Mouse (Mus musculus): ENCODE results near the gene Mul1. TPM values are rescaled to one million over a fixed set of nuclear protein-coding genes. Genes with fewer than 3 reads are reported as not detected.
A peak's percentile ranks its signal among the peaks of the same experiment; 100 is the strongest.

The Mul1 gene
- polyA plus RNA-seq (2015; fragmentation: Nextera tagmentation; extraction: Ambion mirVana): 16.8 and 17.7 TPM in 2 replicates

DNA sequence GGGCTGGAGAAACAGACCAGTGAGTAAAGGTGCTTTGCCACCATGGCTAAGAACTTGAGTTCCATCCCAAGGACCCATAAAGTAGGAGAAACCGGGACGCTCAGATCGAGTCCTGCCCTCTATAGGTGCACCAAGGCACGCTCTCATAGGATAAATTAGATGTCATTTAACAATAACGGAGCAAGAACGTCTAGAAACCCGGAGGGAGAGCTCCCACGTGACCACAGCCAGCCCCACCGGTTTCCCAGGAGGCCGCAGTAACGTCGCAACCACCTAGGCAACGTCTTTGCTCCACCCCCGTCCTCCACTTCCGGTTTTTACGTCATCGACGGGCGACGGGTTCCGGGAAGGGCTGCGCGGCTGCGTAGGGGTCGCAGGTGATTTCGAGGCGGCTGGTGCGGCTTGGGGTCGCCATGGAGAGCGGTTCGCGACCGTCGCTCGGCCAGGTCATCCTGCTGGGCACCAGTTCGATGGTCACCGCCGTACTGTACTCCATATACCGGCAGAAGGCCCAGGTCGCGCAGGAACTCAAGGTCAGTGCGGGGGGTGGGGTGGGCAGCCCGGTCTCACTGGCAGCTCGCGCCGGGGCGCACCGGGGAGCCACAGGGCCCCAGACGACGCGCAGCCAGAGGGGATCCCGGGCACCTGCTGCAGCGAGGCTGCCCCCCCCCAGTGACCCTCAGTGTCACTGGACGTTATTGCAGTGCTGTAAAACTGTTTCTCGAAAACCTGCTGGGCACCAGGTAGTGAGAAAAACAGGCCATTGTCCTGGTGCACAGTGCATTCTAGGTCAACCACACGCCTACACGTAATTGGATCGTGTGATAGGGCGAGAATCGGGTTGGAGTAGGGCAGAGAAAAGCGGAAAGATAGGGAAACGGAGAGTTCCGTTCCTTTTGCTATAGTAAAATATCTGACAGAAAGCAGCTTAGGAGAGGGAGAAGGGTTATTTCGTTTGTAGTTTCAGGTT lies at the start of gene Mul1:
Gene Mul1, plus strand, starts transcription at position 325 of the 970 bp plus-strand sequence.
- peaks cover 14% of the 10 kb centered on the region for H3K4me1 ChIP-seq
- no peaks in the 10 kb centered on the region for H3K9me3 ChIP-seq
- H3K9ac ChIP-seq: peak within 1 kb of the TSS; percentile 72
- peak within 1 kb of the TSS; percentile 55 for H3K27ac ChIP-seq
- H3K4me3 ChIP-seq: peak within 1 kb of the TSS; percentile 95
- peaks cover 32% of the 10 kb centered on the region for H3K36me3 ChIP-seq
- peak; percentile 89 for ATAC-seq (ENCODE audit: insufficient number of reproducible peaks, low FRiP score, low TSS enrichment, low read depth)
- peak within 1 kb of the TSS; percentile 84 for H3K4me2 ChIP-seq
- peaks cover 4% of the 10 kb centered on the region; the same call in 1 of the 2 replicates for H3K27me3 ChIP-seq
- WGBS: 1% methylated on average over 64 of the region's 64 CpGs

DNA sequence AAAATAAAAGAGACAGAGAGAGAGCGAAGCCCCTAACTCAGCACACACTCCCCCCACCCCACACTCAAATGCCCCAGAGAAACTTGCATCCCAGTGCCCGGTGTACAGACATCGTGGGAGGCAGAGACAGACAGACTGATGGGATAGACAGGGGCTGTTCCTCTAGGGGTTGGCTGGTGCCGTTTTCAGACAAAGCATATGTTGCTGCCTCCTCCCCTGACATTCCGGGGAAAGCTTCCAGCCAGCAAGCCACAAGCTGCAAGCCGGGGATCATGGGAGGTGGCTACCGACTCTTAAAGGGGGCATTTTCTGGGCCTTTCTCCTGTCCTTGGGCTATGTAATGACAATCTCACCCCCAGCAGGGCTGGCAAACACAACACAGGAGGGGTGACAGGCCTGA lies 40.8 kb upstream of the Mul1 start:
- Histone ChIP-seq H3K4me2 (no peak overlapping the region), H3K27me3 (peaks cover 82% of the 10 kb centered on the region), H3K4me1 (peaks cover 20% of the 10 kb centered on the region), H3K27ac (no peak overlapping the region), H3K36me3 (no peaks in the 10 kb centered on the region), H3K4me3 (no peak overlapping the region), H3K9ac (no peak overlapping the region), H3K9me3 (no peaks in the 10 kb centered on the region)
- ATAC-seq (ENCODE audit: insufficient number of reproducible peaks, low FRiP score, low TSS enrichment, low read depth): no peak
- 60% methylated on average over 7 of the region's 7 CpGs for WGBS

DNA sequence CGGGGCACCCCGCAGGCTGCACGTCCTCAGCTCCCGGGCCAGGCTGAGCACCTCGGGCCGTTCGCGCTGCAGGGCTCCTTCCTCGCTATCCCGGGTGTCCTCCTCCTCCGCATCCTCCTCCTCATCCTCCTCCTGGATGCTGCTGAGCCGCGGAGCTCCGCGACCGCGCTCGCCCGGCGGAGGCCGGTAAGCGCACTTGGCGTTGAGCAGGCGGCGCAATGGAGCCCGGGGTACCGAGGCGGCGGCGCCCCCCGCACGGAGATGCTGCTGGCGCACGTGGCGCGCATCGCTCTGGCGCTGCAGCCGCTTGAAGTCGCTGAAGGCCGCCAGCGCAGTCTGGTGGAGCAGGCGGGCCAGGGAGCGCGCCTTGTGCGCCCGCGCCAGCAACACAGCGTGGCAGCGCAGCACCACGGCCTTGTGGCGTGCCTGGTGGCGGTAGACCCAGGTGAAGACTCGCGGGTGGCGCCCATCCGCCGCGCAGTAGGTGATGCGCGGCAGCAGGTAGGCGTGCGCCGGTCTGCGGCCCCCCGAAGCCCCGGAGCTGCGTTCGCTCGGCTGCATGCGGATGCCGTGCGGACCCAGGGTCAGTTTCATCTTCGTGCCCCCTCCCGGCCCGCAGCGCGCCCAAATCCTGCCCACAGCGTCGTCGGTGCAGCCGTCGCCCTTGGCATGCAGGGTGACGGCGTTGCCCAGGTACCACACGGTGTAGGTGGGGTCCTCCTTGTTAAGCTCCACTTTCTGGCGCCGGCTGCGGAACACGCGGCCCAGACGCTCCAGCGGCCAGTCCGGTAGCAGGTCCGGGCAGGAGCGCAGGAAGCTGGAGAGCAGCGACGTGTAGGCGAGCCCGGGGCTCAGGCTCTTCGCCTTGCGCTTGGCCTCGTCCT lies 39.1 kb upstream of the Mul1 start:
- ATAC-seq (ENCODE audit: insufficient number of reproducible peaks, low FRiP score, low TSS enrichment, low read depth): no peak
- WGBS: under 1% methylated on average over 102 of the region's 103 CpGs
- Histone ChIP-seq H3K9ac (no peak overlapping the region), H3K27ac (no peak overlapping the region), H3K27me3 (peaks cover 93% of the 10 kb centered on the region), H3K36me3 (no peaks in the 10 kb centered on the region), H3K9me3 (no peaks in the 10 kb centered on the region), H3K4me3 (peak overlapping the region; percentile 39), H3K4me2 (peak overlapping the region; percentile 79), H3K4me1 (peaks cover 20% of the 10 kb centered on the region)

DNA sequence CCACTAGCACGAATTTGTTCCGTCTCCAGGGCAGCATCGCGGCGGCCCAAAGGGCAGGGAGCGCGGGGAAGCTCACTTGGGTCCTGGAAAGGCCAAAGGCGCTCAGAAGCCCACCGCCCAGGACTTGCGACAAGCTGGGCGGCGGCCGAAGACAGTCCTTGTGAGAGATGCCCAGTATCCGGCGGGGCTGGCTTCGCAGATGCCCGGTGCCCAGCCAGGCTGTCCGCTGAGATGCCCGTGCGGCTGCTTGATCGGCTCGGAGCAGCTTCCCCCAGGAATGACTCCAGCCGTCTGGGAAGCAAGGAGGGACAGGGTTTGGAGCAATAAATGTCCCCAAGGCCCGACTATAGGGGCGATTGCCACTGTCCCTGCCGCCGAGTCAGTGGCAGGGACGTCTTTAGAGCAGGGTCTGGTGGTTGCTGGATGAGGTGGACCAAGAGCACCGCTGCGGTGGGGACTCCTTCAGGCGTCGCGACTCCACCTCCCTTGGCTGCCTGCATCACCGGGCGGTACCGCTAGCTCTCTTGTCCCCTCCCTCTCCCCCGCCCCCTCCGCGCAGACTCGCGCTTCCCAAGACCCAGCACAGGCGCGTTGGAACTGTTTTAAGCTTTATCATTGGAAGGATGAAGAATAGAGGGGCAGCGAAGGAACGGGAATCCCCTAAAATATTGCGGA lies 38.4 kb upstream of the Mul1 start, which contains the start of gene Fam43b:
Gene Fam43b, minus strand, starts transcription at position 558 of the 675 bp plus-strand sequence.
- peaks cover 20% of the 10 kb centered on the region for H3K4me1 ChIP-seq
- no peak within 1 kb of the TSS for H3K9ac ChIP-seq
- H3K27me3 ChIP-seq: peaks cover 90% of the 10 kb centered on the region
- no peaks in the 10 kb centered on the region for H3K9me3 ChIP-seq
- H3K27ac ChIP-seq: no peak within 1 kb of the TSS
- WGBS: 1% methylated on average over 45 of the region's 46 CpGs
- peak within 1 kb of the TSS; percentile 39 for H3K4me3 ChIP-seq
- peak within 1 kb of the TSS; percentile 79 for H3K4me2 ChIP-seq
- ATAC-seq (ENCODE audit: insufficient number of reproducible peaks, low FRiP score, low TSS enrichment, low read depth): no peak
- H3K36me3 ChIP-seq: no peaks in the 10 kb centered on the region

DNA sequence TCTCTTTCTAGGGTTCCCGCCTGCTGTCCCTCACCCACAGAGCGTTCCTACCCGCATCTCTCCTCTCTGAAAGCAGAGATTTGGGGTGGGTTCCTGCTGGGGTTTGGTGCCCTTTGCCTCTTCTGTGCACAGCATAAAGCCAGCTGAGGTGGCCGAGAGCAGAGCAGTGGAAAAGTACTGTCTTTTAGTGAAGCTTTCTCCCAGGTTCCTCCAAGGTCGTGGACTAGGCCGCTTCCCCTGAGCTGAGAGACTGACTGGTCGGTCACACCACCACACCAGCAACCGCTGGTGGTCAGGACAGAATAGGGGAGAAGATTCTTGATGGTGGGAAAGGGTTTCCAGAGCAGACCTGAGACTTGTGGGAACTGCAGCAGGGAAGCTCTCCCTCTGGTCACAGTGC lies 37.8 kb upstream of the Mul1 start:
- no peak for ATAC-seq (ENCODE audit: insufficient number of reproducible peaks, low FRiP score, low TSS enrichment, low read depth)
- Histone ChIP-seq H3K4me2 (peak overlapping the region; percentile 79), H3K4me3 (peak overlapping the region; percentile 39), H3K27ac (no peak overlapping the region), H3K36me3 (no peaks in the 10 kb centered on the region), H3K4me1 (peaks cover 20% of the 10 kb centered on the region), H3K9me3 (no peaks in the 10 kb centered on the region), H3K9ac (no peak overlapping the region), H3K27me3 (peaks cover 85% of the 10 kb centered on the region)
- 4% methylated on average over 8 of the region's 8 CpGs for WGBS

DNA sequence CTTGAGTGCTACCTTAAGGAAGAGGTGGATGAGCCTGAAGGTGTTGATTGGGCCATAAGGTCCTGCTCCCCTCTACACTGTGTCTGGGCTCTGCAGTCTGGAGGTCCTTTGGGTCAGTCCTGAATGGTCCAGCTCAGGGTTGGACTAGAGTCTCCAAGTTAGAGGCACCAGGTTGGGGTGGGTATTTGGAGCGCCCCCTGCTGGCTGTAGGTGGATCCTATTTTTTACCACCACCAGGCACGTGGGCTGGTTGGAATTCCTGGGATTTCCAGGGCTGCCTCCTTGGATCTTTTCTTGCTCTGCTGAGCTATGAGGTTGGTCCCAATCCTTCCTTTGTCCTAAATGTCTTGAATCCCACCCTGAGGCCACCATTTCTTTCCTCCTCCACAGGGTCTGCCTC lies 29.7 kb upstream of the Mul1 start:
- Histone ChIP-seq H3K36me3 (no peaks in the 10 kb centered on the region), H3K9me3 (no peaks in the 10 kb centered on the region), H3K4me2 (no peak overlapping the region), H3K4me3 (no peak overlapping the region), H3K27ac (no peak overlapping the region), H3K27me3 (peaks cover 13% of the 10 kb centered on the region), H3K4me1 (no peaks in the 10 kb centered on the region), H3K9ac (no peak overlapping the region)
- no peak for ATAC-seq (ENCODE audit: insufficient number of reproducible peaks, low FRiP score, low TSS enrichment, low read depth)
- 8% methylated on average over 2 of the region's 2 CpGs for WGBS

DNA sequence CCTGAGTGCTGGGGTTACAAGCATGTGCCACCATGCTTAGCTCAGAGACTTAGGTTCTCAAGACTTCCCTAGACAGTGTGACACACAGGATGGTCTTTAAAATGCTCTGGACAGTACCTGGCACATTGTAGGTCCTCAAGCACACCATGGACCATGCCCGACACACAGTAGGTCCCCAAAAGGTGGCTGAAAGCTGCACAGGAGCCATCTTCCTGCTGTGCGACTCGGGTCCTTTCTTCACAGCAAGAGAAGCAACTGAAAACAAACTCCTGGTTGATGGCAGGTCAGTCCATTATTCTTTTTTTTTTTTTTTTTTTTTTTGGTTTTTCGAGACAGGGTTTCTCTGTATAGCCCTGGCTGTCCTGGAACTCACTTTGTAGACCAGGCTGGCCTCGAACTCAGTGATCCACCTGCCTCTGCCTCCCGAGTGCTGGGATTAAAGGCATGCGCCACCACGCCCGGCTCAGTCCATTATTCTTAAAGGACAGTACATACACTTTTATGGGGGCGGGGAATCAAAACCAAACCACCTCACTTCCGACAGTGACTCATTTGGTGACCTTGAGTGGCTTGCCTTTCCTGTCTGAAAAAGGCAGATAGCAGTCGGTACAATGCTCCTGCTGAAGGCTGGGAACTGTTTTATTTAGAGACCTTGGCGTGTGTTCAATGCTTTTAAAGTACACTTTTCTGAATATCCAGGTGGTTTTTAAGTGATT lies 26.8 kb upstream of the Mul1 start:
- H3K4me3 ChIP-seq: no peak overlapping the region
- peaks cover 27% of the 10 kb centered on the region for H3K27me3 ChIP-seq
- no peak overlapping the region for H3K4me2 ChIP-seq
- no peak overlapping the region for H3K9ac ChIP-seq
- no peaks in the 10 kb centered on the region for H3K9me3 ChIP-seq
- 75% methylated on average over 12 of the region's 13 CpGs for WGBS
- no peaks in the 10 kb centered on the region for H3K4me1 ChIP-seq
- ATAC-seq (ENCODE audit: insufficient number of reproducible peaks, low FRiP score, low TSS enrichment, low read depth): no peak
- no peak overlapping the region for H3K27ac ChIP-seq
- no peaks in the 10 kb centered on the region for H3K36me3 ChIP-seq

- ATAC-seq (ENCODE audit: insufficient number of reproducible peaks, low FRiP score, low TSS enrichment, low read depth): no peak
- 10% methylated on average over 5 of the region's 5 CpGs for WGBS
- H3K4me2 ChIP-seq: no peak overlapping the region
Measured at GRCm38 (mm10) chr4:138411011-138411410, 23.5 kb upstream of the Mul1 start.

GRCm38 (mm10) chr4:138411504-138412121 lies 22.9 kb upstream of the Mul1 start:
- no peaks in the 10 kb centered on the region for H3K4me1 ChIP-seq

More at GRCm38 (mm10) chr4:138411011-138411410, 23.5 kb upstream of the Mul1 start:
- H3K27me3 ChIP-seq: peaks cover 46% of the 10 kb centered on the region
- H3K4me1 ChIP-seq: no peaks in the 10 kb centered on the region
- H3K27ac ChIP-seq: no peak overlapping the region
- no peaks in the 10 kb centered on the region for H3K9me3 ChIP-seq
- no peaks in the 10 kb centered on the region for H3K36me3 ChIP-seq
- no peak overlapping the region for H3K9ac ChIP-seq
- H3K4me3 ChIP-seq: no peak overlapping the region

GRCm38 (mm10) chr4:138414725-138415124 lies 19.7 kb upstream of the Mul1 start:
- no peak for ATAC-seq (ENCODE audit: insufficient number of reproducible peaks, low FRiP score, low TSS enrichment, low read depth)
- no peaks in the 10 kb centered on the region for H3K36me3 ChIP-seq
- H3K27ac ChIP-seq: no peak overlapping the region
- no peak overlapping the region for H3K4me3 ChIP-seq
- WGBS: 20% methylated on average over 6 of the region's 6 CpGs
- no peak overlapping the region for H3K9ac ChIP-seq
- no peaks in the 10 kb centered on the region for H3K4me1 ChIP-seq
- H3K4me2 ChIP-seq: no peak overlapping the region
- peaks cover 68% of the 10 kb centered on the region for H3K27me3 ChIP-seq
- H3K9me3 ChIP-seq: no peaks in the 10 kb centered on the region

More at GRCm38 (mm10) chr4:138411504-138412121, 22.9 kb upstream of the Mul1 start:
- no peaks in the 10 kb centered on the region for H3K36me3 ChIP-seq
- H3K4me2 ChIP-seq: no peak overlapping the region
- H3K9ac ChIP-seq: no peak overlapping the region
- 39% methylated on average over 7 of the region's 7 CpGs for WGBS
- no peak overlapping the region for H3K4me3 ChIP-seq
- ATAC-seq (ENCODE audit: insufficient number of reproducible peaks, low FRiP score, low TSS enrichment, low read depth): no peak
- H3K27me3 ChIP-seq: peaks cover 52% of the 10 kb centered on the region
- H3K27ac ChIP-seq: no peak overlapping the region
- no peaks in the 10 kb centered on the region for H3K9me3 ChIP-seq

All from limb, embryonic 15.5 days (tissue).